Mouse (Mus musculus) intestine, postnatal 0 days (tissue): ENCODE results near the gene Olfr1383. TPM values are rescaled to one million over a fixed set of nuclear protein-coding genes. Genes with fewer than 3 reads are reported as not detected.
A peak's percentile ranks its signal among the peaks of the same experiment; 100 is the strongest.
"Not testable (repeated sequence)": the region's sequence is repeated elsewhere in the genome, so short reads cannot be mapped to it uniquely, and the experiment has no call there.

Source experiments
- ATAC-seq: fragments of 200-750 bp; cut with Nextera tagmentation; 2 replicates; pipeline ENCODE4 v1.8.0; 2017; ENCODE audit warnings: mild to moderate bottlenecking, moderate TSS enrichment, moderate library complexity
- H3K27ac ChIP-seq: fragments of 300-500 bp; sonication (generic); 2 replicates; pipeline ENCODE4 v1.5.1; 2014; ENCODE audit warnings: mild to moderate bottlenecking, low read depth, low read length, moderate library complexity
- H3K27me3 ChIP-seq: fragments of 300-500 bp; sonication (generic); replicated peaks from 2 replicates; pipeline ENCODE4 v1.6.1; 2014; ENCODE audit warnings: low read length, mixed read lengths; ENCODE audit not compliant: control insufficient read depth, insufficient read depth
- H3K36me3 ChIP-seq: fragments of 300-500 bp; sonication (generic); 2 replicates; pipeline ENCODE4 v1.6.1; 2014; ENCODE audit warnings: mild to moderate bottlenecking, moderate library complexity; ENCODE audit not compliant: control insufficient read depth, insufficient read depth
- H3K4me1 ChIP-seq: fragments of 300-500 bp; sonication (generic); replicated peaks from 2 replicates; pipeline ENCODE4 v1.6.1; 2014; ENCODE audit warnings: antibody characterized with exemption, low read length, mixed read lengths; ENCODE audit not compliant: control insufficient read depth, insufficient read depth
- H3K4me2 ChIP-seq: fragments of 300-500 bp; sonication (generic); replicated peaks from 2 replicates; pipeline ENCODE4 v1.6.1; 2014; ENCODE audit warnings: low read depth, mild to moderate bottlenecking, moderate library complexity
- H3K4me3 ChIP-seq: fragments of 300-500 bp; sonication (generic); 2 replicates; pipeline ENCODE4 v1.5.1; 2014; ENCODE audit warnings: low read depth, low read length
- H3K9ac ChIP-seq: fragments of 300-500 bp; sonication (generic); 2 replicates; pipeline ENCODE4 v1.6.1; 2014; ENCODE audit warnings: mild to moderate bottlenecking, low read depth, low read length
- H3K9me3 ChIP-seq: fragments of 300-500 bp; sonication (generic); 2 replicates; pipeline ENCODE4 v1.6.1; 2016; ENCODE audit warnings: mixed run types; ENCODE audit not compliant: control insufficient read depth
- CTCF ChIP-seq: sonication (generic); IDR thresholded peaks from 2 replicates; pipeline ENCODE4 v1.5.1; 2016; ENCODE audit warnings: low read depth, mild to moderate bottlenecking, control low read depth, antibody characterized with exemption, moderate library complexity
- WGBS: fragments of 180-500 bp; shearing (Covaris S2); extraction: QIAGEN DNeasy Blood & Tissue Kit; methylation state at CpG from one replicate; pipeline ENCODE4 v1.1.7; 2014; 5-methylcytosine and 5-hydroxymethylcytosine counted together
- polyA plus RNA-seq: library from polyadenylated mRNA; unstranded; fragments of >200 nt; fragmentation: Nextera tagmentation; extraction: Ambion mirVana; gene quantifications from 2 replicates; pipeline ENCODE4 v1.2.1, GENCODE M21; 2015

Gene Olfr1383
- polyA plus RNA-seq, result not detected in 2 replicates

DNA sequence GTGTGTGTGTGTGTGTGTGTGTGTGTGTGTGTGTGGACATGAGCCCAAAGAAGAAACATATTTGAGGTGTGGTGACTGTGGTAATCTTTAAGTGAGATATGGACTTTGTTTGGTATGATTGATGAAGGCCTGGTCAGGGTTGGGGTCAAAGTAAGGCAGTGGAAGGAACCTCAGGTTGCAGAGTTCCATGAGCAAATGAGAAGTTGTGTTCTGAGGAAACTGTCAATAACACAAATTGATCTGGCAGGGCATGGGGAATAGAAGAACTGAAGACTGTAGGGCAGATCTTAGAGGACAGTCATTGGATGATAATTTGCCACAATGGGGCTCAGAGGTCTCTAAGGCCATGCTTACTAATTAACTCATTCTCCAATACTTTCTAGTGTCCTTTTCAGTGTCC lies at the start of gene Olfr1383:
Gene Olfr1383 (plus strand): TSS at position 301 of the 400 bp plus-strand sequence.
- H3K27ac ChIP-seq, result no peak within 1 kb of the TSS

GRCm38 (mm10) chr11:49485973-49486372 lies 33.5 kb upstream of the Olfr1383 start:
- TF ChIP-seq CTCF, result no peak
- Histone ChIP-seq H3K36me3 (no peaks in the 10 kb centered on the region), H3K4me3 (no peak overlapping the region), H3K27ac (no peak overlapping the region), H3K4me1 (no peaks in the 10 kb centered on the region), H3K9ac (no peak overlapping the region), H3K9me3 (no peaks in the 10 kb centered on the region), H3K27me3 (no peaks in the 10 kb centered on the region), H3K4me2 (no peak overlapping the region)
- no peak for ATAC-seq
- WGBS, result 50% methylated on average over 4 of the region's 4 CpGs

More for the DNA sequence above, at the start of gene Olfr1383:
- Histone ChIP-seq H3K27me3 (no peaks in the 10 kb centered on the region), H3K4me1 (no peaks in the 10 kb centered on the region), H3K9me3 (no peaks in the 10 kb centered on the region), H3K36me3 (no peaks in the 10 kb centered on the region), H3K4me2 (no peak within 1 kb of the TSS), H3K4me3 (no peak within 1 kb of the TSS), H3K9ac (no peak within 1 kb of the TSS)
- ATAC-seq, result no peak
- TF ChIP-seq CTCF, result no peak

DNA sequence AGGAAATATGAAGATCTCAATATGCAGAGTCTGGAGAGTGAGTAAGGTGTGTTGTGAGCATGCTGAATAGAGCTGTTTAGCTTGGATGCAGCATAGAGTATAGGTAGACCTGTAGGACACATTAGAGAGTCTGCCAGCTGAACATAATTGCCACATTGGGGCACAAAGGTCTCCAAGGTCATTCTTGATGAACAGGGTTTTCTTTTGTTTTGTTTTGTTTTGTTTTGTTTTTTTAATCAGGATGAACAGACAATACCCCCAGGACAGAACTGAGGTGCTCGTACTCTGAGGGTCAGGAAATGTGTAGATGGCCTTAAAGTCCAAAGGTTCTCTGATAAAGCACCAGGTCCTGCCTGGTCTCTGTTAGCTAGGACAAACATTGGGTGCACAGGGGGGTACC lies 30.7 kb upstream of the Olfr1383 start, which contains the start of gene Olfr1385:
Gene Olfr1385 (plus strand): TSS at position 301 of the 400 bp plus-strand sequence.
- H3K27me3 ChIP-seq, H3K36me3 ChIP-seq, H3K9ac ChIP-seq, H3K4me1 ChIP-seq, ATAC-seq, H3K27ac ChIP-seq, H3K4me2 ChIP-seq, H3K9me3 ChIP-seq, H3K4me3 ChIP-seq: not testable (repeated sequence)
- 55% methylated on average over 1 of the region's 1 CpGs for WGBS

GRCm38 (mm10) chr11:49518086-49518485 lies 1.4 kb upstream of the Olfr1383 start:
- Histone ChIP-seq H3K4me1 (no peaks in the 10 kb centered on the region), H3K36me3 (no peaks in the 10 kb centered on the region), H3K9ac (no peak overlapping the region), H3K4me3 (no peak overlapping the region), H3K4me2 (no peak overlapping the region), H3K9me3 (no peaks in the 10 kb centered on the region), H3K27me3 (no peaks in the 10 kb centered on the region), H3K27ac (no peak overlapping the region)
- TF ChIP-seq CTCF, result no peak
- WGBS, result 66% methylated on average over 5 of the region's 5 CpGs
- no peak for ATAC-seq

DNA sequence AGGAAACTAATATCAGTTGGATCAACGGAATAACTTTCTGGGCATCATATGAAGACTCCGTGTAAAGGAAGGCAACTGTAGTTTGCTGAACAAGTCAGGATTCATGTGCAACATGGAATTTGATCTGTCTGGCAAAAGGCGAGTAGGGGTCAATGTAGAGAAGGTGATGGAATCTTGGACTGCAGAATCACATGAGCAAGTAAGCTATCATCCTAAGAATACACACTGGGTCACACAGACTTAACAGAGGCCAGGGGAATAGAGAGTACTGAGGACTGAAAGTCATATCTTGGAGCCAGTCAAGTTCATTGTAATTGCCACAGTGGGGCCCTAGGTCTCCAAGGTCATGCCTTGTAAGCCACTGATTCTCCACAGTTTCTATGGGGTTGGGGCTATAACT lies 8.5 kb downstream of the Olfr1383 start, which contains the start of gene Olfr1382:
Gene Olfr1382 (plus strand): TSS at position 301 of the 400 bp plus-strand sequence.
- no peak for TF ChIP-seq CTCF
- Histone ChIP-seq H3K36me3 (no peaks in the 10 kb centered on the region), H3K27ac (no peak within 1 kb of the TSS), H3K4me1 (no peaks in the 10 kb centered on the region), H3K27me3 (no peaks in the 10 kb centered on the region), H3K4me3 (no peak within 1 kb of the TSS), H3K4me2 (no peak within 1 kb of the TSS), H3K9ac (no peak within 1 kb of the TSS), H3K9me3 (no peaks in the 10 kb centered on the region)
- 82% methylated on average over 3 of the region's 3 CpGs for WGBS
- ATAC-seq, result no peak

GRCm38 (mm10) chr11:49532761-49533160 lies 13.3 kb downstream of the Olfr1383 start:
- ATAC-seq, result no peak
- Histone ChIP-seq H3K27me3 (no peaks in the 10 kb centered on the region), H3K4me2 (no peak overlapping the region), H3K4me3 (no peak overlapping the region), H3K27ac (no peak overlapping the region), H3K9ac (no peak overlapping the region), H3K9me3 (no peaks in the 10 kb centered on the region), H3K36me3 (no peaks in the 10 kb centered on the region), H3K4me1 (no peaks in the 10 kb centered on the region)
- no peak for TF ChIP-seq CTCF

DNA sequence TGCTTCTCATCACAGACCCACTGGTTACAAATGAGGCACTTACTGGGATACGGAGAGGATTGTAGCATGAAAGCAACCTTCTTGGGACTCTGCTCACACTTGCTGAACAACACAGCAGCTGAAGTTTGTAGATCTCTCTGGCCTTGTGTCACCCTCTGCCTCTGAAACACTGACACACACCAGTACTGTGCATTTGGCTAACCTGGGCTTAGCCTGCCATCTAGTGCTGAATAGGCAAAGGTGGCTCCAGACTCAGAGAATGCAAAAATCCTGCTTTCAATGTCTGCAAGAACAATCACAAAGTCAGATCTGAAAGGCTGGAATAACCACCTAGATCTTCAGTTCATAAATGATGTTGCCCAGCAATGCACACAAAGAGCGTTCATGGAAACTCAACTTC lies 17.2 kb downstream of the Olfr1383 start:
- not testable (repeated sequence) for H3K27ac ChIP-seq, H3K4me1 ChIP-seq, H3K4me3 ChIP-seq, H3K9ac ChIP-seq, H3K27me3 ChIP-seq, H3K36me3 ChIP-seq, H3K9me3 ChIP-seq, H3K4me2 ChIP-seq, ATAC-seq
- peak; percentile 29; the same call in 1 of the 2 replicates for TF ChIP-seq CTCF
- WGBS, result 77% methylated on average over 2 of the region's 2 CpGs

- not testable (repeated sequence) for H3K4me2 ChIP-seq, H3K4me3 ChIP-seq, ATAC-seq, H3K36me3 ChIP-seq, H3K27me3 ChIP-seq, H3K9ac ChIP-seq, H3K27ac ChIP-seq, H3K4me1 ChIP-seq, H3K9me3 ChIP-seq
- whole genome bisulfite sequencing, result 78% methylated on average over 3 of the region's 3 CpGs
Measured at GRCm38 (mm10) chr11:49543149-49543548, 23.7 kb downstream of the Olfr1383 start, which contains the start of gene Olfr1381. Gene Olfr1381 (plus strand): TSS chr11:49543449.
